Mouse (Mus musculus): ENCODE data around the gene S1pr4.

DNA sequence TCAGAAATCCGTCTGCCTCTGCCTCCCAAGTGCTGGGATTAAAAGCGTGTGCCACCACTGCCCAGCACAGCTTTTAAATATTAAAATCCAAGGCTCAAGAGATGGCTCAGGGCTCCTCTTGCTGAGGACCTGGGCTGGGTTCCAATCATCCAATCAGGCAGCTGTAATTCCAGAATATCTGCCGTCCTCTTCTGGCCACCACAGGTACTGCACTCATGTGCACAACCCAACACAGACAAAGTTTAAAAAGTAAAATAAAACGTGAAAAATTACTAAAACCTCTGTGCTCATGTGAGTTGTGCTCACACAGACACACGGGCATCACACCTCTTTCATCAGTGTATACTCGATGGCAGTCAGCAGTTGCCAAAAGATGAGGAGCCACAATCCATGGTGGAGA, 36.8 kb upstream of the S1pr4 start:
- TF ChIP-seq EP300 (IDR thresholded peaks at IDR 0.05; ENCODE audit: low read depth), result no peak
- peak; percentile 73 for TF ChIP-seq CTCF (IDR thresholded peaks at IDR 0.05; ENCODE audit: low read depth)

Measured in liver, postnatal 0 days (tissue).